Mouse (Mus musculus): ENCODE results near the gene Clstn1.

DNA sequence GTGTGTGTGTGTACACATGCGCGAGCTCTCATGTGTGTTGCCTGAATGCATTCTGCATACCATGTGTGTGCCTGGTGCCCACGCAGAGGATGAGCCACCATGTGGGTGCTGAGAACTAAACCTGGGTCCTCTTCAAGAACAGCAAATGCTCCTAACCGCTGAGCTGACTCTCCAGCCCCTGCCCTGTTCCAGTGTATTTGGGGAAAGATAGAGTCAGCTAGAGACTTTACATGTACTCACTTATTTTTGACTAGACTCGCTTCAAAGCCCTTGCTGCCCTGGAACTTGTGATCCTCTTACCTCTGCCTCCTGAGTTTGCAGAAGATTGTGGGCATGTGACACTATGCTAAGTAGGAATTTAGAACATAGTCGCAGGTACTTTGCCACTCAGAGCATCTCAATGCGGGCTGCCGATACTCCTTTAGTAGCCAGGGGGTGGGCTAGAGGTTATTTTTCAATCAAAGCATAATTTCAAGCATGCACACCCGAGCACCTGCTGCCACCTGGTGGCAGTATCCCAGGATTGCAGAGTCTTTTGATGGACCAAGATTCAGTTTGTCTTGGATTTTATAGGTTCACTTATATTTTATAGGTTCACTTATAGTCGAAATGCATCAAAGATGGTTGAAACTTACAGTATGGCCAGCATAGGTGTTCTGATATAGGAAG is 25.2 kb downstream of the Clstn1 start:
- TF ChIP-seq CTCF (IDR thresholded peaks at IDR 0.05; ENCODE audit: low read depth) (peak; percentile 71), EP300 (IDR thresholded peaks at IDR 0.05; ENCODE audit: low read depth) (no peak)

All from liver, embryonic 14.5 days (tissue).